Mouse (Mus musculus) C2C12 (cell line): Measurements from ENCODE around the gene Kxd1. TPM values are rescaled to one million over a fixed set of nuclear protein-coding genes. Genes with fewer than 3 reads are reported as not detected.

Source experiments
- H3K27me3 ChIP-seq: one replicate; pipeline ENCODE4 v1.6.1; 2011; ENCODE audit not compliant: control insufficient read depth, insufficient read depth, insufficient read length
- H3K36me3 ChIP-seq: one replicate; pipeline ENCODE4 v1.6.1; 2011; ENCODE audit not compliant: control insufficient read depth, insufficient read depth
- H3K4me3 ChIP-seq: one replicate; pipeline ENCODE4 v1.5.1; 2011; ENCODE audit warnings: mild to moderate bottlenecking, control low read depth; ENCODE audit not compliant: poor library complexity, insufficient read depth, severe bottlenecking
- H3K79me2 ChIP-seq: one replicate; pipeline ENCODE4 v1.6.1; 2011; ENCODE audit not compliant: control insufficient read depth, insufficient read depth
- H3K79me3 ChIP-seq: one replicate; pipeline ENCODE4 v1.6.1; 2011; ENCODE audit warnings: low read depth, control low read depth
- H3ac ChIP-seq: one replicate; pipeline ENCODE3; 2011; ENCODE audit warnings: low read depth; ENCODE audit not compliant: control insufficient read depth, insufficient read length
- CEBPB ChIP-seq: IDR thresholded peaks from one replicate; pipeline ENCODE4 v1.6.1; 2011; ENCODE audit warnings: low read depth, mild to moderate bottlenecking, control low read depth, moderate library complexity
- CTCF ChIP-seq: IDR thresholded peaks from one replicate; pipeline ENCODE4 v1.5.1; 2011; ENCODE audit not compliant: control insufficient read depth, insufficient read depth, insufficient read length
- FOSL1 ChIP-seq: IDR thresholded peaks from one replicate; pipeline ENCODE4 v1.8.0; 2011; ENCODE audit warnings: mild to moderate bottlenecking, low read length; ENCODE audit not compliant: poor library complexity, insufficient read depth, severe bottlenecking
- MAX ChIP-seq: IDR thresholded peaks from one replicate; pipeline ENCODE4 v1.6.1; 2011; ENCODE audit warnings: mild to moderate bottlenecking, control low read depth
- MYOD1 ChIP-seq: IDR thresholded peaks from one replicate; pipeline ENCODE4 v1.6.1; 2011; ENCODE audit warnings: low read depth; ENCODE audit not compliant: control insufficient read depth, insufficient read length
- MYOG ChIP-seq: IDR thresholded peaks from one replicate; pipeline ENCODE4 v1.6.1; 2011; ENCODE audit not compliant: control insufficient read depth, insufficient read length; ENCODE audit errors: extremely low read depth
- USF1 ChIP-seq: IDR thresholded peaks from one replicate; pipeline ENCODE4 v1.6.1; 2011; ENCODE audit warnings: low read depth, mild to moderate bottlenecking, control low read depth, moderate library complexity
- polyA plus RNA-seq: library from polyadenylated mRNA; unstranded; fragments of >200 nt; fragmentation: generic; extraction: Trizol; gene quantifications from one replicate; pipeline ENCODE4 v1.2.1, GENCODE M21; 2012; ENCODE audit warnings: missing spikeins

Kxd1 gene
- polyA plus RNA-seq, 1 experiment, result 47.5 TPM

DNA sequence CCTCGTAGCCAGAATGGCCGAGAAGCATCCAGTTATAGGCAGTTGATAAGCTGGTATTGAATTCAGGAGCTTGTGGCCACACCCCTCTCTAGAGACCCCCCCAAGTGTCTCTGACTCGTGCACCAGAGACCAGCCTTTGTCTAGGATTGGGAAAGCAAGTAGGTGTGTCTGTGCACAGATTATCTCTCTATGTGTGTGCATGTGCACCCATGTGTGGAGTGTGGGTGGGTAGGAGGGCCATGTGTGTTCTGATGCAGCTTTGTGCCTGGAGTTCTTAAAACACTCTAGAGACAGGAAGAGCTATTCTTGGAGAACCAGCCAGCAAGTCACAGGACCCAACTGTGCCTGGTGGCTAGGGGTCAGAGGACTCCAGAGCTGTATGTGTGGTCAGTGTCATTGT, 32.8 kb upstream of the Kxd1 start:
- Histone ChIP-seq H3K79me2 (peaks cover 97% of the 10 kb centered on the region), H3K27me3 (no peaks in the 10 kb centered on the region), H3ac (no peak overlapping the region), H3K36me3 (no peaks in the 10 kb centered on the region), H3K79me3 (peaks cover 34% of the 10 kb centered on the region), H3K4me3 (no peak overlapping the region)
- TF ChIP-seq CEBPB (no peak), MYOD1 (no peak), FOSL1 (no peak), USF1 (no peak), MYOG (no peak)

DNA sequence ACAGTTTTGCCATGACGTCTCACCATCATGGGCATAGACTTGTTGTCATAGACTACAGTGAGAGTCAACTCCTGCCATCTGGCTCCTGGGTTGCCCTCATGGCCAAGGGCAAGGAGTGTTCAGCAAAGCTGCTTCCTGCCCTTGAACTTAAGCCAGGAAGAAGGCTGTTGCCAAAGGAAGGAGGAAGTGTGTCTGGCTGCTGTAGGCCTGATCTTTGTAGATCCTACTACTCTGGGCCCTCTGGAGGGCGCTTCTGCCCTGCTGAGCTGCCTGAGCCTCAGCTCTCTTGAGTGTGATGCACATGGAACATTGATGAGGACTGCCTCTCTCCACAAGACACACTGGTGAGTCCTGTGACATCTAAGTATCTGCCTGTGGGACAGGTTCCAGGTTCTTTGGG, 32.3 kb upstream of the Kxd1 start:
- H3K4me3 ChIP-seq, result no peak overlapping the region
- no peaks in the 10 kb centered on the region for H3K27me3 ChIP-seq
- no peaks in the 10 kb centered on the region for H3K36me3 ChIP-seq
- peaks cover 97% of the 10 kb centered on the region for H3K79me2 ChIP-seq
- H3K79me3 ChIP-seq, result peaks cover 34% of the 10 kb centered on the region
- no peak overlapping the region for H3ac ChIP-seq
- TF ChIP-seq MAX (no peak), USF1 (no peak), FOSL1 (no peak)

DNA sequence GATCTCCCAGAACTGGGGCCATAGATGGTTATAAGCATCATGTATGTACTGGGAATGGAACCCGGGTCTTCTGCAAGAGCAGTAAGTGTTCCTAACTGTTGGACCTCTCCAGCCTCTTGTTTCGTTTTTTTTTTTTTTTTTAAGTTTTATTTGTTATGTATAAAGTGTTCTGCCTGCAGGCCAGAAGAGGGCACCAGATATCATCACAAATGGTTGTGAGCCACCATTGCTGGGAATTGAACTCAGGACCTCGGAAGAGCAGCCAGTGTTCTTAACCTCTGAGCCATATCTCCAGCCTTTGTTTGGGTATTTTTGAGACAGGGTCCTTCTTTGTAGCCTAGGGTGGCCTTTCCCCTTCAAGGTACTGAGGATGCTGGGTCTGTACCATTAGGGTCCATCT, 31.2 kb upstream of the Kxd1 start:
- H3K79me3 ChIP-seq, result peaks cover 37% of the 10 kb centered on the region
- no peak for TF ChIP-seq USF1
- no peak for TF ChIP-seq CEBPB
- no peak for TF ChIP-seq MYOG
- TF ChIP-seq FOSL1, result no peak
- peaks cover 97% of the 10 kb centered on the region for H3K79me2 ChIP-seq
- H3K4me3 ChIP-seq, result no peak overlapping the region
- no peaks in the 10 kb centered on the region for H3K27me3 ChIP-seq
- H3ac ChIP-seq, result no peak overlapping the region
- H3K36me3 ChIP-seq, result no peaks in the 10 kb centered on the region

DNA sequence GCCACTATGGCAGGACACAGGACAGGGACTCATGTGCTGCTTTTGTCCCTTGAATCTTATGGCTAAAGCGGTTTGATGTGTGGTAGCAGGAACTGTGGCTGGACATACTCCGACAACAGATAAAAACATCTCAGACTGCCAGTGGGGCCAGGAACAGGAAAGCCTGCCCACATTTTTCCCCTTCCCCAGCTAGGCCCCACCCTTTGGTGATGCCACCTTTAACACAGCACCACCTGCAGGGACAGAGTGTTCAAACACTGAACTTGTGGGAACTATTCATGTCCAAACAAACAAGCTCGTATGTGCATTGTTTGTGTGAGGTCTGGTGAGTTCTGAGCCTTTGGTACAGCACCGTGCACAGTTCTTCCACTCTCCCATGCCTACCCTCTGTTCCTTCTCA, 30.6 kb upstream of the Kxd1 start:
- Histone ChIP-seq H3K4me3 (no peak overlapping the region), H3K79me3 (peaks cover 39% of the 10 kb centered on the region), H3ac (no peak overlapping the region), H3K27me3 (no peaks in the 10 kb centered on the region), H3K36me3 (no peaks in the 10 kb centered on the region), H3K79me2 (peaks cover 97% of the 10 kb centered on the region)
- TF ChIP-seq MAX (no peak), CEBPB (no peak), MYOD1 (no peak), CTCF (no peak), MYOG (no peak), FOSL1 (no peak), USF1 (no peak)

DNA sequence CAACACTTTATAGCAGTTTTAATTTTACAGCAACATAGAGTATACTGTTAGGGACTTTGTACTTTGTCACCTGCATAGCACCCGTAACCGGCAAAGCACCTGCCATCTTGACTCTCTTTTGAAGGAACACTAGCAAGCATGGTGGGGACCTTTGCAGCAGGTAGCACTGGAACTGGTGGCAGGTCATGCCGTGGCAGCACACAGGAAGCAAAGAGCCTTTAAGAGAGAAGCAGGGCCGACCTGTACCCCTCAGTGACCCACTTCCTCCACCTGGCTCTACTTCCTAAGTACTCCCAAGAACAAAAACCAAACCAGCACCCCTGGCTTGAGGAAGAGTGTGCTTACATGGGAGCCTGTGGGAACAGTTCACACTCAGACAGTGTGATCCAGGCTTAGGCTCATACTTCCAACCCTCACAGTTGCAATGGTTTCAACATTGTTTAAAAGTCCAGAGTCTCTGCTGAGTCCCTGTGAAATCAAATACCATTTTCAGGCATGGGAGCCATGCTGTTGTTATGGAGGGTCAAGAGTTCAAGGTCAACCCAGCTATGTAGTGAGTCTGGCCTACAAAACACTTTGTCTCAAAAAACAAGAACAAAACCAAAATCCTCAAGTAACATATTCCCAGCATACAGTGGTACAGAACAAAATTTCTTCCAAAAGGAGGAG, 27.5 kb upstream of the Kxd1 start:
- H3K36me3 ChIP-seq, result no peaks in the 10 kb centered on the region
- H3K79me2 ChIP-seq, result peaks cover 99% of the 10 kb centered on the region
- no peaks in the 10 kb centered on the region for H3K27me3 ChIP-seq
- no peak overlapping the region for H3ac ChIP-seq
- peaks cover 48% of the 10 kb centered on the region for H3K79me3 ChIP-seq
- H3K4me3 ChIP-seq, result no peak overlapping the region
- TF ChIP-seq MAX, result no peak

DNA sequence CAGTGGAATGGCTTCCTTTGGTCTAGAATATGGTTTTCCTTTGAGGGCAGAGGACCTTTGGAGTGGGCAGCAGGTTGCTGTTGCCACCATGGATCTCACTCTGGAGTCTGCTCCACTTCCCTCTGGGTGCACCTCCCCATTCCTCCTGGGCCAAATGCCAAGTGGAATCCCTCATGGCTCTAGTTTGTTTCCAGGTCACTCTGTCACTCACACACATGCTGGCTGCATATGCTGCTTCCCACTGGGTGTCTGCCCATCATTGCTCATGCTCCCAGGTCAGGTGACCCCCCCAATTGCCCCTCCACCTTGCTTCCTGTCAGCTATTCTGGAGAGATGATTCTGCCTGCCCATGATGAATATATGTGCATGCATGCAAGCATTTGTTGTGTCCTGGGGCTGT, 26.0 kb upstream of the Kxd1 start:
- H3K36me3 ChIP-seq, result peaks cover 6% of the 10 kb centered on the region
- no peak overlapping the region for H3ac ChIP-seq

DNA sequence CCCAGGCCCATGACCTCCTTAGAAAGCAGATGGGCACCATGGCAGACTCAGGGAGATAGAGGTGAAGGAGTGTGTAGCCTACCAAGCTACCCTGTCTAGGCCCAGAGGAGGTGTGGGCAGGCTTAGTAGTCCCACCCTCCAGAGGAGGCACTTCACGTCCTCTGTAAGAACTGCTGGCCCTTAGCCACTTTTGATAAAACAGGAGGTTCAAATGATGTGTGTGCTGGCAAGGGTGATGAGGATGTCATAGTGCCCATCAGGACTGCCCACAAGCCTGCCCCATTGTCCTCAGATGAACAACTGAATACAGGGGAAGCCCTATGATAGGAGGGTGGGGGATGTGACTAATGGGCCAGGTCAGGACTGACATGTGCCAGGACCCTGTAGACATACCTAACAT, 25.1 kb upstream of the Kxd1 start:
- H3K79me2 ChIP-seq, result peaks cover 99% of the 10 kb centered on the region
- peaks cover 61% of the 10 kb centered on the region for H3K79me3 ChIP-seq
- no peak for TF ChIP-seq MYOD1
- no peak for TF ChIP-seq MAX
- no peak for TF ChIP-seq MYOG
- no peak for TF ChIP-seq CTCF
- TF ChIP-seq USF1, result no peak
- no peak for TF ChIP-seq CEBPB
- TF ChIP-seq FOSL1, result no peak
- no peak overlapping the region for H3K4me3 ChIP-seq
- H3K36me3 ChIP-seq, result peaks cover 8% of the 10 kb centered on the region
- no peak overlapping the region for H3ac ChIP-seq
- no peaks in the 10 kb centered on the region for H3K27me3 ChIP-seq

More for the DNA sequence above, 26.0 kb upstream of the Kxd1 start:
- H3K27me3 ChIP-seq, result no peaks in the 10 kb centered on the region
- H3K79me2 ChIP-seq, result peaks cover 99% of the 10 kb centered on the region
- no peak overlapping the region for H3K4me3 ChIP-seq
- H3K79me3 ChIP-seq, result peaks cover 55% of the 10 kb centered on the region
- no peak for TF ChIP-seq FOSL1
- no peak for TF ChIP-seq USF1
- no peak for TF ChIP-seq CTCF
- no peak for TF ChIP-seq MYOD1
- TF ChIP-seq MYOG, result no peak
